Mouse (Mus musculus): ENCODE measurements around the gene Slf2. TPM values are rescaled to one million over a fixed set of nuclear protein-coding genes. Genes with fewer than 3 reads are reported as not detected.

The Slf2 gene
- polyA plus RNA-seq, 1 experiment from 2014 or later = 26.7 TPM

DNA sequence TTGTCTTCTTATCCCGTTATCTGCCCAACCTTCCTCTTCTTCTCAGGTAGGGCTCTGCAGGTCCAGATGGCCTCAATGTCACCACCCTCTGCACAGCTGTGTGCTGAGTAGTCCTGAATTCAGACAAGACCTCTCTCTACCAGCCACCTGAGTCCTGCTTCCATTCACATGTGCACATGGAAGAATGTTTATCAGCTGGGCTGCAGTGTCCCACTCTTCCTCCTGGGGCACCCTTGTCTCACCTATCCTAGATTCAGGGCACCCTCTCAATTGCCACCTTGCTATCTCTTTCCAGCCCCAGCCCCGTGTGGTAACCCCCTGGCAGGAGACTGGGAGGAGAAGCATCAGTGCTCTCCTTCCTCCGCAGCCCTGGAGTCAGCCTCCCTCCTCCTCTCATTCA is 71.3 kb downstream of the Slf2 start:
- Histone ChIP-seq H3K9me3 (ENCODE audit: control insufficient read depth, low read length) (no peaks in the 10 kb centered on the region), H3K4me1 (ENCODE audit: control insufficient read depth, insufficient read depth, low read depth, low read length) (peaks cover 18% of the 10 kb centered on the region), H3K36me3 (ENCODE audit: control insufficient read depth, insufficient read depth, low read length) (peaks cover 32% of the 10 kb centered on the region), H3K27ac (ENCODE audit: low read depth, low read length) (no peak overlapping the region), H3K27me3 (replicated peaks; ENCODE audit: control insufficient read depth, insufficient read depth, low read length) (no peaks in the 10 kb centered on the region), H3K4me3 (ENCODE audit: low read length) (no peak overlapping the region), H3K9ac (ENCODE audit: low read depth, low read length) (no peak overlapping the region), H3K4me2 (ENCODE audit: low read length) (no peak overlapping the region)
- no peak for ATAC-seq
- 63% methylated on average over 3 of the region's 3 CpGs for WGBS

GRCm38 (mm10) chr19:45003740-45004516 is 73.0 kb downstream of the Slf2 start:
- no peak overlapping the region for H3K27ac ChIP-seq (ENCODE audit: low read depth, low read length)
- H3K4me2 ChIP-seq (ENCODE audit: low read length) = no peak overlapping the region
- no peak overlapping the region for H3K4me3 ChIP-seq (ENCODE audit: low read length)
- H3K9ac ChIP-seq (ENCODE audit: low read depth, low read length) = no peak overlapping the region
- WGBS = 88% methylated on average over 7 of the region's 7 CpGs
- no peaks in the 10 kb centered on the region for H3K9me3 ChIP-seq (ENCODE audit: control insufficient read depth, low read length)
- no peaks in the 10 kb centered on the region for H3K27me3 ChIP-seq (replicated peaks; ENCODE audit: control insufficient read depth, insufficient read depth, low read length)
- H3K4me1 ChIP-seq (ENCODE audit: control insufficient read depth, insufficient read depth, low read depth, low read length) = peaks cover 20% of the 10 kb centered on the region
- peaks cover 25% of the 10 kb centered on the region for H3K36me3 ChIP-seq (ENCODE audit: control insufficient read depth, insufficient read depth, low read length)
- ATAC-seq = no peak

DNA sequence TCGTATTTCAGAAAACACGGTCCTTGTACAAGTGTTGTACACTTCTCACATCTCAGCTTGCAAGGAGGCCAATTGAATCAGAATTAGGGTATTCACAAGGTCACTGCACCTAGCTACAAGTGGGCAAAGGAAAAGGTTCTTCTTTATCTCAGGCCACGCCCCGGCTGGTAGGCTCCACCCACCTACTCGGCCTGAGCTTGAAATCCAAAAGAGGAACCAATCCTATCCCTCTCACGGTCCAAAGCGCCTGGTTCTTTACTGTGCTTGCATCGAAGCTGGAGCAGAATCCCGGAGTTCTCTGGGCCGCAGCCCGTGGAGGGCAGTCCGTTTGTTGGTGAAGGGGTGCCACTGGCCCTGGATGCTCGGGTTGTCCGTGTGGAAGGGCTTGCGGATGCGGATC is 74.5 kb downstream of the Slf2 start, which contains the start of gene Twnk:
TSS of gene Twnk (plus strand) at position 220 of the 400 bp plus-strand sequence.
- 11% methylated on average over 16 of the region's 16 CpGs for WGBS
- H3K36me3 ChIP-seq (ENCODE audit: control insufficient read depth, insufficient read depth, low read length) = peaks cover 18% of the 10 kb centered on the region

GRCm38 (mm10) chr19:45005957-45006712 is 75.2 kb downstream of the Slf2 start, which contains the start of gene Mrpl43:
Mrpl43 (minus strand) TSS chr19:45006442.
- Histone ChIP-seq H3K9me3 (ENCODE audit: control insufficient read depth, low read length) (no peaks in the 10 kb centered on the region), H3K9ac (ENCODE audit: low read depth, low read length) (peak within 1 kb of the TSS; percentile 86), H3K4me3 (ENCODE audit: low read length) (peak within 1 kb of the TSS; percentile 93), H3K27ac (ENCODE audit: low read depth, low read length) (peak within 1 kb of the TSS; percentile 86), H3K4me1 (ENCODE audit: control insufficient read depth, insufficient read depth, low read depth, low read length) (peaks cover 20% of the 10 kb centered on the region), H3K36me3 (ENCODE audit: control insufficient read depth, insufficient read depth, low read length) (peaks cover 20% of the 10 kb centered on the region), H3K4me2 (ENCODE audit: low read length) (peak within 1 kb of the TSS; percentile 85), H3K27me3 (replicated peaks; ENCODE audit: control insufficient read depth, insufficient read depth, low read length) (no peaks in the 10 kb centered on the region)
- peak; percentile 94 for ATAC-seq
- under 1% methylated on average over 75 of the region's 82 CpGs for WGBS

More for the DNA sequence above, 74.5 kb downstream of the Slf2 start, which contains the start of gene Twnk:
- Histone ChIP-seq H3K4me1 (ENCODE audit: control insufficient read depth, insufficient read depth, low read depth, low read length) (peaks cover 20% of the 10 kb centered on the region), H3K9me3 (ENCODE audit: control insufficient read depth, low read length) (no peaks in the 10 kb centered on the region), H3K9ac (ENCODE audit: low read depth, low read length) (peak within 1 kb of the TSS; percentile 86), H3K4me3 (ENCODE audit: low read length) (peak within 1 kb of the TSS; percentile 93), H3K27me3 (replicated peaks; ENCODE audit: control insufficient read depth, insufficient read depth, low read length) (no peaks in the 10 kb centered on the region), H3K4me2 (ENCODE audit: low read length) (peak within 1 kb of the TSS; percentile 85), H3K27ac (ENCODE audit: low read depth, low read length) (peak within 1 kb of the TSS; percentile 86)
- no peak for ATAC-seq

DNA sequence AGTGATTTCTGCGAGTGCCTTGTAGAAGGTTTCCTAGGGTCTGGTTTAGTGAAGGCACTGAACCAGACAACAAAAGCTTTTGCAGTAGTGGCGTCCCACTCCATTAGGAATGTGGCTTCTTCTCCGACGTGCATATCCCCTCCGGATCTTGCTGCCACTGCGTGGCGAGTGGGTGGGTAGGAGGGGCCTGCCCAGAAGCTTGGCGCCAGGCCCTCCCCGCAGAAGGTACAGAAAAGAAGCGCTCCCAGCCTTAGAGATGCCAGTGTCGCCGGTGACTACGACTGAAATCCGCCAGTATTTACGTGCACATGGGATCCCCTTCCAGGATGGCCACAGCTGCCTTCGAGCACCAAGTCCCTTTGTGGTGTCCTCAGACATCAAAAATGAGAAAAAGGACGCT is 76.1 kb downstream of the Slf2 start:
- peaks cover 20% of the 10 kb centered on the region for H3K4me1 ChIP-seq (ENCODE audit: control insufficient read depth, insufficient read depth, low read depth, low read length)
- no peaks in the 10 kb centered on the region for H3K9me3 ChIP-seq (ENCODE audit: control insufficient read depth, low read length)
- H3K27ac ChIP-seq (ENCODE audit: low read depth, low read length) = peak overlapping the region; percentile 86
- H3K9ac ChIP-seq (ENCODE audit: low read depth, low read length) = peak overlapping the region; percentile 86
- H3K36me3 ChIP-seq (ENCODE audit: control insufficient read depth, insufficient read depth, low read length) = peaks cover 23% of the 10 kb centered on the region
- no peak for ATAC-seq
- peak overlapping the region; percentile 85 for H3K4me2 ChIP-seq (ENCODE audit: low read length)
- H3K27me3 ChIP-seq (replicated peaks; ENCODE audit: control insufficient read depth, insufficient read depth, low read length) = no peaks in the 10 kb centered on the region
- peak overlapping the region; percentile 93 for H3K4me3 ChIP-seq (ENCODE audit: low read length)
- WGBS = 34% methylated on average over 17 of the region's 17 CpGs

- Histone ChIP-seq H3K27me3 (replicated peaks; ENCODE audit: control insufficient read depth, insufficient read depth, low read length) (no peaks in the 10 kb centered on the region), H3K9ac (ENCODE audit: low read depth, low read length) (peak overlapping the region; percentile 86; the same call in 1 of the 2 replicates), H3K36me3 (ENCODE audit: control insufficient read depth, insufficient read depth, low read length) (peaks cover 20% of the 10 kb centered on the region), H3K4me3 (ENCODE audit: low read length) (no peak overlapping the region), H3K27ac (ENCODE audit: low read depth, low read length) (no peak overlapping the region; the same call in 1 of the 2 replicates), H3K4me2 (ENCODE audit: low read length) (peak overlapping the region; percentile 85), H3K9me3 (ENCODE audit: control insufficient read depth, low read length) (no peaks in the 10 kb centered on the region), H3K4me1 (ENCODE audit: control insufficient read depth, insufficient read depth, low read depth, low read length) (peaks cover 20% of the 10 kb centered on the region)
- WGBS = 94% methylated on average over 20 of the region's 20 CpGs
- no peak for ATAC-seq
These were observed 76.7 kb downstream of the Slf2 start for GRCm38 (mm10) chr19:45007425-45008191.

GRCm38 (mm10) chr19:45010646-45011045 is 79.7 kb downstream of the Slf2 start:
- ATAC-seq = no peak
- Histone ChIP-seq H3K4me3 (ENCODE audit: low read length) (no peak overlapping the region), H3K4me2 (ENCODE audit: low read length) (no peak overlapping the region), H3K27me3 (replicated peaks; ENCODE audit: control insufficient read depth, insufficient read depth, low read length) (no peaks in the 10 kb centered on the region), H3K27ac (ENCODE audit: low read depth, low read length) (no peak overlapping the region), H3K4me1 (ENCODE audit: control insufficient read depth, insufficient read depth, low read depth, low read length) (peaks cover 22% of the 10 kb centered on the region), H3K36me3 (ENCODE audit: control insufficient read depth, insufficient read depth, low read length) (peaks cover 18% of the 10 kb centered on the region), H3K9me3 (ENCODE audit: control insufficient read depth, low read length) (no peaks in the 10 kb centered on the region), H3K9ac (ENCODE audit: low read depth, low read length) (no peak overlapping the region)
- WGBS = 92% methylated on average over 4 of the region's 4 CpGs

- WGBS = 85% methylated on average over 8 of the region's 8 CpGs
- ATAC-seq = no peak
- H3K9me3 ChIP-seq (ENCODE audit: control insufficient read depth, low read length) = no peaks in the 10 kb centered on the region
- H3K36me3 ChIP-seq (ENCODE audit: control insufficient read depth, insufficient read depth, low read length) = peaks cover 18% of the 10 kb centered on the region
- H3K4me2 ChIP-seq (ENCODE audit: low read length) = no peak overlapping the region
- peaks cover 31% of the 10 kb centered on the region for H3K4me1 ChIP-seq (ENCODE audit: control insufficient read depth, insufficient read depth, low read depth, low read length)
- peak overlapping the region; percentile 26; the same call in 1 of the 2 replicates for H3K27ac ChIP-seq (ENCODE audit: low read depth, low read length)
- no peaks in the 10 kb centered on the region for H3K27me3 ChIP-seq (replicated peaks; ENCODE audit: control insufficient read depth, insufficient read depth, low read length)
- H3K4me3 ChIP-seq (ENCODE audit: low read length) = no peak overlapping the region
- no peak overlapping the region for H3K9ac ChIP-seq (ENCODE audit: low read depth, low read length)
These were observed 81.3 kb downstream of the Slf2 start for GRCm38 (mm10) chr19:45012219-45012618.
